Mouse (Mus musculus) liver, embryonic 11.5 days (tissue): ENCODE measurements at regions not wholly inside any gene's neighbourhood (a gene's known extent, or its start where the extent isn't known, plus 50 kb on each side); places are given as distances from the start of the nearest gene placed in this dataset.
A peak's percentile ranks its signal among the peaks of the same experiment; 100 is the strongest.
"Not testable (repeated sequence)": the region's sequence is repeated elsewhere in the genome, so short reads cannot be mapped to it uniquely, and the experiment has no call there.

Source experiments
- ATAC-seq: fragments of 200-750 bp; cut with Nextera tagmentation; replicated peaks from 2 replicates; pipeline ENCODE4 v1.8.0; 2017; ENCODE audit warnings: moderate number of reproducible peaks, mild to moderate bottlenecking, moderate TSS enrichment, moderate library complexity; ENCODE audit not compliant: low FRiP score
- DNase-seq: peaks from one replicate; pipeline ENCODE4 v3.0.0-alpha.2; 2017; ENCODE audit warnings: low spot score
- H3K27ac ChIP-seq: fragments of 300-500 bp; sonication (generic); 2 replicates; pipeline ENCODE4 v1.5.1; 2014; ENCODE audit warnings: mild to moderate bottlenecking, low read depth, low read length, control low read depth
- H3K27me3 ChIP-seq: fragments of 300-500 bp; sonication (generic); replicated peaks from 2 replicates; pipeline ENCODE4 v1.6.1; 2014; ENCODE audit warnings: low read length, mixed read lengths; ENCODE audit not compliant: control insufficient read depth, insufficient read depth
- H3K36me3 ChIP-seq: fragments of 300-500 bp; sonication (generic); 2 replicates; pipeline ENCODE4 v1.6.1; 2014; ENCODE audit warnings: mild to moderate bottlenecking, low read length, moderate library complexity, mixed read lengths; ENCODE audit not compliant: control insufficient read depth, insufficient read depth
- H3K4me1 ChIP-seq: fragments of 300-500 bp; sonication (generic); replicated peaks from 2 replicates; pipeline ENCODE4 v1.6.1; 2014; ENCODE audit warnings: low read length, mixed read lengths; ENCODE audit not compliant: control insufficient read depth, insufficient read depth
- H3K4me2 ChIP-seq: fragments of 300-500 bp; sonication (generic); 2 replicates; pipeline ENCODE4 v1.6.1; 2014; ENCODE audit warnings: mild to moderate bottlenecking, control low read depth, moderate library complexity
- H3K4me3 ChIP-seq: fragments of 300-500 bp; sonication (generic); 2 replicates; pipeline ENCODE4 v1.5.1; 2014; ENCODE audit warnings: low read depth, low read length, control low read depth
- H3K9ac ChIP-seq: fragments of 300-500 bp; sonication (generic); 2 replicates; pipeline ENCODE4 v1.6.1; 2014; ENCODE audit warnings: low read depth, low read length, control low read depth
- H3K9me3 ChIP-seq: fragments of 300-500 bp; sonication (generic); 2 replicates; pipeline ENCODE4 v1.6.1; 2016; ENCODE audit warnings: low read length, inconsistent platforms, mixed read lengths; ENCODE audit not compliant: control insufficient read depth
- WGBS: fragments of 180-500 bp; shearing (Covaris S2); extraction: QIAGEN DNeasy Blood & Tissue Kit; methylation state at CpG from one replicate; pipeline ENCODE4 v1.1.7; 2014; 5-methylcytosine and 5-hydroxymethylcytosine counted together

GRCm38 (mm10) chr5:14309981-14310380 is 204.7 kb upstream of the Pclo start:
- Histone ChIP-seq H3K36me3 (no peaks in the 10 kb centered on the region), H3K27ac (no peak overlapping the region), H3K4me2 (no peak overlapping the region), H3K9me3 (no peaks in the 10 kb centered on the region), H3K9ac (no peak overlapping the region), H3K4me3 (no peak overlapping the region), H3K4me1 (no peaks in the 10 kb centered on the region), H3K27me3 (no peaks in the 10 kb centered on the region)
- no peak for DNase-seq
- 80% methylated on average over 5 of the region's 5 CpGs for whole genome bisulfite sequencing
- no peak for ATAC-seq

GRCm38 (mm10) chr5:14311729-14312128 is 203.0 kb upstream of the Pclo start:
- no peak overlapping the region for H3K9ac ChIP-seq
- no peak overlapping the region for H3K4me3 ChIP-seq
- no peaks in the 10 kb centered on the region for H3K36me3 ChIP-seq
- no peak overlapping the region for H3K4me2 ChIP-seq
- ATAC-seq = no peak
- WGBS = 82% methylated on average over 3 of the region's 3 CpGs
- H3K27me3 ChIP-seq = no peaks in the 10 kb centered on the region
- no peaks in the 10 kb centered on the region for H3K9me3 ChIP-seq
- DNase-seq = no peak
- no peak overlapping the region for H3K27ac ChIP-seq
- no peaks in the 10 kb centered on the region for H3K4me1 ChIP-seq

- DNase-seq (no peak), ATAC-seq (no peak)
- no peaks in the 10 kb centered on the region for H3K27me3 ChIP-seq
- no peaks in the 10 kb centered on the region for H3K9me3 ChIP-seq
- no peak overlapping the region for H3K4me2 ChIP-seq
- no peaks in the 10 kb centered on the region for H3K4me1 ChIP-seq
- no peak overlapping the region for H3K9ac ChIP-seq
- no peaks in the 10 kb centered on the region for H3K36me3 ChIP-seq
- no peak overlapping the region for H3K4me3 ChIP-seq
- no peak overlapping the region for H3K27ac ChIP-seq
- WGBS = 81% methylated on average over 4 of the region's 4 CpGs
Measured at GRCm38 (mm10) chr5:14320216-14320615, 194.5 kb upstream of the Pclo start.

- 36% methylated on average over 1 of the region's 1 CpGs for WGBS
- ATAC-seq (no peak), DNase-seq (no peak)
- H3K27me3 ChIP-seq = no peaks in the 10 kb centered on the region
- no peak overlapping the region for H3K9ac ChIP-seq
- no peak overlapping the region for H3K4me3 ChIP-seq
- H3K9me3 ChIP-seq = no peaks in the 10 kb centered on the region
- H3K27ac ChIP-seq = no peak overlapping the region
- no peak overlapping the region for H3K4me2 ChIP-seq
- H3K4me1 ChIP-seq = no peaks in the 10 kb centered on the region
- no peaks in the 10 kb centered on the region for H3K36me3 ChIP-seq
Measured at GRCm38 (mm10) chr5:14322000-14322399, 192.7 kb upstream of the Pclo start.

DNA sequence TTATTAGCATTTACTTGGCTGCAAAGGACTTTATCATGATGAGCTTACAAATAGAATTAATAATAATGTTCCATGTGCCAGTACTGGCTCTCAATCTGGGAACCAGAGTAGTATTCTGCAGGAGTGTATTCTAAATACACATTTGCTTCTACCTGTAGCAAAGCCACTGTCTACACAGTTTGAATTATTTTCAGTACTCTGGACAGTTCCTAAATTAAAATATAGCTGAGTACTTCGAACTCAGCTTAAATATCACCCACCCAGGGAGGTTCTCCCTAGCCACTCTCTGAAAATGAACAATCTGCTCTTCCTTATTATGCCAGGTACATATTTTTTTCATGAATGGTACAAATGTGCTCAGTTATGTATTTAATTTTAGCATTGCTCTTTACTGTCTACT is 154.3 kb upstream of the Pclo start:
- no peaks in the 10 kb centered on the region for H3K27me3 ChIP-seq
- H3K9me3 ChIP-seq = no peaks in the 10 kb centered on the region
- WGBS = 31% methylated on average over 1 of the region's 1 CpGs
- no peaks in the 10 kb centered on the region for H3K4me1 ChIP-seq
- H3K4me2 ChIP-seq = no peak overlapping the region
- no peak overlapping the region for H3K27ac ChIP-seq
- H3K36me3 ChIP-seq = no peaks in the 10 kb centered on the region
- no peak for ATAC-seq
- no peak for DNase-seq
- H3K9ac ChIP-seq = no peak overlapping the region
- H3K4me3 ChIP-seq = no peak overlapping the region

DNA sequence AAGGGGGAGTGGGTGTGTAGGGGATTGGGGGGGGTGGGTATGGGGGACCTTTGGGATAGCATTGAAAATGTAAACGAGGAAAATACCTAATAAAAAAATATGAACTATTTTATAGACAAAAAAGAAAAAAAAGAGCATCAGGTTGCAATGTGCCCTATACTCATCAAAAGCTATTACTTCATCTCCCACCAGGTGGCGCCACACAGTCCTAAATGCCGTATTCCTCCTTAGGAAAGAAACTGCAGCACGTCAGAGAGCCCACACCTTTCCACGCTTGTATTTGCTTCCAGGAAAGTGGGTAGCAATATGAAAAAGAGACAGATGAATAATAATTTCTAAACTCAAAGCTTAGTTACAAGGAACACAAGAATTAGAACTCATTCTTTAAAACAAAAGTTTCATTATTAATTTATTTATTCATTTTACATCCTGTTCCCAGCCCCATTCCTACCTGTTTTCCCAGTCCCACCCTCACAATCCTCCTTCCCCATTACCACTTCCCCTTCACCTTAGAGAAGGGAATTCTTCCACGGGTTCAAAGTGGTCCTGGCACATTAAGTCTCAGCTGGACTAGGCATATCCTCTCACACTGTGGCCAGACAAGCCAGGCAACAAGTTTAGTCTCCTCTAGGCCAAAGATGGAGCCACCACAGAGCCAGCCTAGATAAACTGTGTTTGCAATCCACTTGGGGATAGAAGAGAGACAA is 125.4 kb upstream of the Pclo start:
- Histone ChIP-seq H3K9me3 (no peaks in the 10 kb centered on the region), H3K27me3 (no peaks in the 10 kb centered on the region), H3K4me1 (no peaks in the 10 kb centered on the region), H3K27ac (no peak overlapping the region), H3K36me3 (no peaks in the 10 kb centered on the region), H3K4me3 (no peak overlapping the region), H3K9ac (no peak overlapping the region), H3K4me2 (no peak overlapping the region)
- ATAC-seq (peak; percentile 73; the same call in 1 of the 2 replicates), DNase-seq (no peak)
- 20% methylated on average over 6 of the region's 6 CpGs for WGBS

DNA sequence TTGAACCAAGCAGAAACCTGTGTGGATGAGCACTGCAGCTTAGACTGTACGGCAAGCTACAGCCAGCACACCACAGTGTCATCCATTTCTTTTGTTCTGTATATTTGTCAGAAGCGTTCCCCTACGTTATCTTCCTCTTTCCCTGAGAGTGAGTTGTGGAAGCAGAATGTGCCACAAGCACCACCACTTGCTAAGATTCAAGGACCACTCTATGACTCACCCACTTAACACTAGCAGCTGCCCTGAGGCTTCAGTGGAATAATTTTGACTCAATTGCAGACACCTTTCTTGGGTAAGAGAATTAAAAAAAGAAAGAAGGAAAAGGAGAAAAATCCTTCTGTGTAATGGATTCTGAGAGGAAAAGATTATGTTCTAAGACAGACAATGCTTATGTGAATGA is 122.9 kb upstream of the Pclo start:
- DNase-seq (no peak), ATAC-seq (no peak)
- Histone ChIP-seq H3K27ac (no peak overlapping the region), H3K4me1 (no peaks in the 10 kb centered on the region), H3K9me3 (no peaks in the 10 kb centered on the region), H3K36me3 (no peaks in the 10 kb centered on the region), H3K9ac (no peak overlapping the region), H3K4me3 (no peak overlapping the region), H3K4me2 (no peak overlapping the region), H3K27me3 (no peaks in the 10 kb centered on the region)
- WGBS = 68% methylated on average over 3 of the region's 3 CpGs

DNA sequence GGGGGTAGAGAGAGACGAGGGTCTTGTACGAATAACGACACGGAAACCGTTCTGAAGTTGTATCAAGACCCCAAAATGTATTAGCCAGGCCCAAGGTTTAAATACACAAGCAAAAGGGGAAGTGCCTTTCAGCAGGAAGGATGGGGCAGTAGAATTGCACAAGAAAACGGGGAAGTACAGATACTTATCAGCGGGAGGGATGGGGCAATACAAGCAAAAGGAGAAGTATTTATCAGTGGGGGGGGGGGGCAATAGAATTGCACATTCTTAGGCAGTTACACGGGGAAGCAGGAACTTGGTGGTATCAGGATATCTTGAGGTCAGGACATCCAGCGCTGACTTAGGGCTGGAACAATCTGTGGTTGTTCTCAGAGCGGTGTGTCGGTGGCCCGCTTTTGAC is 111.3 kb upstream of the Pclo start:
- not testable (repeated sequence) for H3K4me3 ChIP-seq, H3K4me2 ChIP-seq, H3K27ac ChIP-seq, H3K9me3 ChIP-seq, ATAC-seq, DNase-seq, H3K27me3 ChIP-seq, H3K36me3 ChIP-seq, H3K4me1 ChIP-seq, H3K9ac ChIP-seq
- WGBS = 52% methylated on average over 5 of the region's 12 CpGs

DNA sequence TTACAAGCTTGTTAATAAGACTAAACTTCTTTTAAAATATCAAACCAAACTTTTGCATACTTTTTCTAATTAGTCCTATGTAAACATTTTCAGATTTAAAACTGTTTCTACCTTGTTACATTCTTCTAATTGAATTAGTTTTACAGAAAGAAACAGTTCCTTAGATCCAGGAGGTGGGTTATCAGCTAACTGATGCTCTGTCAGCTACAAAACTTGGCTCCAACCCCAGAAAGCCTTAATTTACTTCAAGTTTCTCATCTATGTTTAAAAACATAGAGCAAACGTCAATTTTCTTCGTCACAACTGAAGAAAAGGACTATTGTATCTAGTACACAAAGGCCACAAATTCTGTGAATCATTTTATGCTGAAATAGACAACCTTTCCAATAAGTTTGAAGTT is 110.4 kb upstream of the Pclo start:
- Histone ChIP-seq H3K36me3 (no peaks in the 10 kb centered on the region), H3K27me3 (no peaks in the 10 kb centered on the region), H3K27ac (no peak overlapping the region), H3K4me2 (no peak overlapping the region), H3K9me3 (no peaks in the 10 kb centered on the region), H3K9ac (no peak overlapping the region), H3K4me1 (no peaks in the 10 kb centered on the region), H3K4me3 (no peak overlapping the region)
- no peak for ATAC-seq
- no peak for DNase-seq
- 72% methylated on average over 2 of the region's 2 CpGs for WGBS
